Mouse (Mus musculus): Measurements from ENCODE around the gene Gm7168.
"Not testable (repeated sequence)": the region's sequence is repeated elsewhere in the genome, so short reads cannot be mapped to it uniquely, and the experiment has no call there.

The Gm7168 gene

GRCm38 (mm10) chr17:13948073-13948472 is at the start of gene Gm7168:
Gene Gm7168 (plus strand): TSS chr17:13948373.
- DNase-seq (ENCODE audit: low read depth, low spot score): not testable (repeated sequence)

GRCm38 (mm10) chr17:13898838-13899237 is 49.3 kb upstream of the Gm7168 start:
- DNase-seq (ENCODE audit: low read depth, low spot score): no peak

DNA sequence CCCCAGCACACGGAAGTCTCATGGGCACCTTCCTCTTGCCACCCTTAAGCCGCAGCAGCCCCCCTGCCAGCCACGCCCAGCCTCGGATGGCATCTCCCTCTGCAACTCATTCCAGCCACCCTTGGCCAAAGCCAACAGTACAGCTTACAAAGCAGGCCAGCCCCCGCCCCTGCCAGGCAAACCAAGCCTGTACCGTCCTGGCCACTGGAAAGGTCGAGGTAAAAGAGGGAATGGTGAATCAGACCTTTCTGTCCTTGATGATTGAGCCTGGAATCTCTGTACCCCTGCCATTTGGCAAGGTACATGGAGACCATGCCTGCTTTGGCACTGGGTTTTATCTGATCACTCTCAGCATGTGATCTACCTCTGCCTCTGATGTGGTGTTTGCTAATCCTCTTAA is 48.9 kb upstream of the Gm7168 start:
- DNase-seq (ENCODE audit: low read depth, low spot score): no peak

DNA sequence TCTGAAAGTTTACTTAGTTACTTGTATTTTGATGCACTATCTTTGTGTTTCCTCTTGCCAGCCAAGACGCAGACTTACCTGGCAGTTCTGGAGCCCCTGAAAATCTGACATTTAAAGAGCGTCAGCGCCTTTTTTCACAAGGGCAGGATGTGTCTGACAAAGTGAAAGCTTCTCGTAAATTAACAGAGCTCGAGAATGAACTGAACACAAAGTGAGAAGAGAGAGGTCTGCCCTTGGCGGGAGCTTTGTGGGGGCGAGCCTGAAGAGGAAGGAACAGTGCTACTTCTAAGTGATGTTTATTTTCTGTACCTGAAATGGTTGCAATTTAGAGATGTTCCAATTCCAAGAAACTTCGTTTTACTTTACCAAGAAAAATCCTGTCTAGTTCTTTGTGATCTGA is 44.4 kb upstream of the Gm7168 start:
- DNase-seq (ENCODE audit: low read depth, low spot score): no peak

GRCm38 (mm10) chr17:13907082-13907481 is 41.1 kb upstream of the Gm7168 start:
- DNase-seq (ENCODE audit: low read depth, low spot score): no peak

GRCm38 (mm10) chr17:13907681-13908080 is 40.5 kb upstream of the Gm7168 start:
- DNase-seq (ENCODE audit: low read depth, low spot score): no peak

GRCm38 (mm10) chr17:13913951-13914350 is 34.2 kb upstream of the Gm7168 start:
- no peak for DNase-seq (ENCODE audit: low read depth, low spot score)

DNA sequence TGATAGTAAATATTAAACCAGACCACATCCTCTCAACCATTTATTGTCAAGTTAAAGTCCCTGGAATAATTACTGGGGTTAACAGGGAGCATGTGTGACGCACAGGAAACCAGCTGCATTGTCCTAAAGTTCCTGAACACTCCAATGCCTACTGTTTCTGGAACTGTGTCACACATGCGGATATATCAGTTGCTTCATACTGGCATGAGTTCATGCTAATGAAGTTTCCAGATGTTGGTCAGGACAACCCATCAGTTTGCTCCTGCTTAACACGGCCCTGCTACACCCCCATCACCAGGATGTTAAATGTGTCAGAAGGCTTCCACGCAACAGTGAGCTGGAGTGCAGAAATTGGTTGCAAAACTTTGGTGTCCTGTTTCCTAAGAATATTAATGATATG is 33.6 kb upstream of the Gm7168 start:
- DNase-seq (ENCODE audit: low read depth, low spot score): no peak

GRCm38 (mm10) chr17:13920771-13921170 is 27.4 kb upstream of the Gm7168 start:
- no peak for DNase-seq (ENCODE audit: low read depth, low spot score)

- no peak for DNase-seq (ENCODE audit: low read depth, low spot score)
These were observed 24.8 kb upstream of the Gm7168 start for GRCm38 (mm10) chr17:13923418-13923817.

DNA sequence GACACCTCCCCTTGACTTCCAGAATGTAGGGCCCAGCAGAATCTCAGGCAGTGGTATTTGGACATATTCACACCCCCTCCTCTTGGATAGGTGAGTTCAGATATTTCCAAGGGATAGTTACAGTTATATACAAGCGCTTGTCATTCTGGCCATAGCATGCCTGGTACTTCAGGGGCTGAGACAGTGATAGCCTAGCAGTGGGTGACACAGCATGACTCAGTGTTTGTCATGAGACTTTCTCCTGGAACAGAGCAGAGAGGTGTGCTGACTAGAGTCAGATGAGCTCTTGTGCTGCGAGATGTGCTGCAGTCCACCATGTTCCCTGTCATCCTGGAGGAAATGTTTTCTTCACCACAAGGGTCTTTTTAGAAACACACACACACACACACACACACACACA is 23.6 kb upstream of the Gm7168 start:
- no peak for DNase-seq (ENCODE audit: low read depth, low spot score)

- DNase-seq (ENCODE audit: low read depth, low spot score): no peak
These were observed 22.2 kb upstream of the Gm7168 start for GRCm38 (mm10) chr17:13925931-13926330.

GRCm38 (mm10) chr17:13930421-13930820 is 17.8 kb upstream of the Gm7168 start:
- no peak for DNase-seq (ENCODE audit: low read depth, low spot score)

GRCm38 (mm10) chr17:13935364-13935763 is 12.8 kb upstream of the Gm7168 start:
- not testable (repeated sequence) for DNase-seq (ENCODE audit: low read depth, low spot score)

- DNase-seq (ENCODE audit: low read depth, low spot score): no peak
These were observed 10.4 kb upstream of the Gm7168 start for GRCm38 (mm10) chr17:13937787-13938186.

DNA sequence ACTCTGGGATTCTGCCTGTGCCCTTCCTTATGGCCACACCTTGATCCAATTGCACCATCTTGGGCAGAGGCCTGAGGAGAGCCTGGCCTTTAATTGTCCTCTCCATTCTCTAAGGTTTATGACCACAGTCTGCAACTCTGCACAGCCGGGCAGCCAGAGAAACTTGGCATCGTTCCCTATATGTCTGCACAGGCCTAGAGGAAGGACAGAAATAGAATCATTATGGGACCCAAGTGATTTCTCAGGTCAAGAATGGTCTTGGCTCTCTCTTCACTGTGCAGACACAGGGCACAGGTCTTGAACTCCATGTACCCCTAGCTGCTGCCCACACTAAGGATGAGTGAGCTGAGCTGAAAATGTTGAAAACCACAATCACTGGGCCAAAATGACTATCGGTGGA is 9.5 kb upstream of the Gm7168 start:
- DNase-seq (ENCODE audit: low read depth, low spot score): no peak

DNA sequence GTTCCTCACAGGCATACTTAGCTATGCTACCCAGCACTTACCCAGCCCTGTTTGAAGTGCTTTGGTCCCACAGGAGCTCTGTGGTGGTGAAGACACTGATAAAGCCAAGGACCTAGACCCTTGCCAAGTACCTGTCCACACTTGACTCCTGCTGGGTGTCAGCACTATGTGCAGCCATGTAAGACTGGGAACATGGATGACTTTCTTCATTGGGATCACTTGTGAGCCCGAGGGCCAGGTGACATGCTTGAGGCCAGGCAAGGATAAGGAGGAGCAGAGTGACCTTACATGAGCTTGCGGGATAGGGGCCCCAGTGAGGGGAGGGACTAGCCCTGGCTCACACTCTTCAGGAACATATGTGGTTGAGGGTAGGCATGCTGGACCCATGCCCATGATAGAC is 8.9 kb upstream of the Gm7168 start:
- not testable (repeated sequence) for DNase-seq (ENCODE audit: low read depth, low spot score)

DNA sequence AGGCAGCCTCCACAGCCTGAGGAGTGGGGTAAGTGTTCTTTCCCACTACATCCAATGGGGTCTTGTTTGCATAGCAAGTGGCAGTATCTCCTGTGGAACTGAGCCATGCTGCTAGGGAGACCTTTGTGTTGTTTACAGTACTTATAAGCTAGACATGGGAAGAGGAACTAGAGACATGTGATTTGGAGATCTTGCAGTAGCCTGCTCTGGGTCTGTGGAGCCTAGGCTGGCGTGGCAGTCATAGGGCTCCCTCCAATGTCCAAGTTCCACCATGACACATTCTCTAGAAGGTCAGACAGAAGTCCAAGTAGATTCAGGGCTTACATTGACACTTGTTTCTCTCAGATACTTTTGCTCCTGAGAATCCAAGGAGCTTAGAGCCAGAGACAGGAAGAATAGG is 7.7 kb upstream of the Gm7168 start:
- no peak for DNase-seq (ENCODE audit: low read depth, low spot score)

- DNase-seq (ENCODE audit: low read depth, low spot score): not testable (repeated sequence)
These were observed 3.4 kb downstream of the Gm7168 start for GRCm38 (mm10) chr17:13951570-13951969.

GRCm38 (mm10) chr17:13958129-13958528 is 10.0 kb downstream of the Gm7168 start:
- not testable (repeated sequence) for DNase-seq (ENCODE audit: low read depth, low spot score)

DNA sequence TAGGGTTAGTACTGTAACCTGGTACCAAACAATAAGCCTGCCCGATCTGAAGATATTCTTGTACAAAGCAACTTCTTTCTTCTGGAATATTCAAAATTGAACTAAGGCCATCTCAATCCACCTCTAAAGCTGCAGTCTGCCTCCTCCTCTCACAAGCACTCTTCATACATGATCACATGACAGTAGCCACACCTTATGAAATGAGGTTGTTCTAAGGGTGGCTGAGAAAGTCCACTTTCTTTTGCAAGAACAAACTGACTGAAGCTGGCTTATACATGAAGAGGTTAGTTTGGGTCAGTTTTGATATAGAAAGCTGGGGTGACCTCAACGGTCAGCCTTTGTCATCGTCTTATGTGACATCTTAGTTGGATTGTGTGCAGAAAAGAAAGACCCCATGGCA is 14.1 kb downstream of the Gm7168 start:
- DNase-seq (ENCODE audit: low read depth, low spot score): not testable (repeated sequence)

DNA sequence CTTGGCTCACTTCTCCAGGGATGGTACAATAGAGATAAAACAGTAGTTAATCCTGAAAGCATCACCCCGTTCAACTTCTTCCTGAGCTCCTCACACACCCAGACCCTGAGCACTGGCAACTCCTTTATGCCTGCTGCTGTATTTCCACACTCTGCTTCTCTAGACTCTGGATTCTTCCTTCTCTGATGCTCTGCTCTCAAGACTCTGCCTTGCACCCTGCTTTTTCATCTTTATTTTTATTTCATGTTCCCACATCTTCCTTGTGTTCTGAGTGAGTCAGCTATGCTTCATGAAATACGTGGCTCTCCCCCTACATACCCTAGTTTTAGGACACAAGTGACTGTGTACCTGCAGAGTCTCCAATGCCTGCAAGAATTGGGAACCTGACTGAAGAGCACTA is 16.9 kb downstream of the Gm7168 start:
- DNase-seq (ENCODE audit: low read depth, low spot score): not testable (repeated sequence)

- not testable (repeated sequence) for DNase-seq (ENCODE audit: low read depth, low spot score)
These were observed 21.7 kb downstream of the Gm7168 start for GRCm38 (mm10) chr17:13969917-13970316.

DNA sequence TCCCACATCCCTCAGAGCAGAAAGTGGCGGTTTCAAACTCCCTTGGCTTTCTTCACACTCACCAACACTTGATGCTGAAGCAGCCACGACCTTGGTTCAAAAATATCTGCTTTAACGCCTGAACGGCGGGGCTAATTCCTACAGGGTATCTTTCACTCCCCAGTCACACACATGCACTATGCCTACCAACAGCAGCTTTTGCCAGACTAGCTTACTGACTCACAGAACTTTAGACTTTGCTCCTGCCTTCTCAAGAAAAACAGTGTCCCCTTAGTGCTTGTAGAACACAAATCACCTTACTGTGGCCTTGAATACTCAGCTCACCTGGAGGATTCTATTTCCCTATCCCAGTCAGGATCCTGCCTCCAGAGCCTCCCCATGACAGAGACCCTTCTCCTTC is 22.6 kb downstream of the Gm7168 start:
- DNase-seq (ENCODE audit: low read depth, low spot score): not testable (repeated sequence)

Data from embryo, embryonic 11.5 days (tissue).